Mouse (Mus musculus): Measurements from ENCODE around the gene Chmp4b.

The Chmp4b gene

GRCm38 (mm10) chr2:154718855-154719556, 67.5 kb downstream of the Chmp4b start:
- no peak for DNase-seq (ENCODE audit: low spot score in 2 of 2)

- DNase-seq (ENCODE audit: low spot score in 2 of 2), result no peak
Observed at GRCm38 (mm10) chr2:154720315-154720714, 68.8 kb downstream of the Chmp4b start.

- no peak for DNase-seq (ENCODE audit: low spot score in 2 of 2)
Observed at GRCm38 (mm10) chr2:154723473-154723872, 72.0 kb downstream of the Chmp4b start.

GRCm38 (mm10) chr2:154729737-154730136, 78.2 kb downstream of the Chmp4b start:
- DNase-seq (ENCODE audit: low spot score in 2 of 2), result no peak

- no peak for DNase-seq (ENCODE audit: low spot score in 2 of 2)
Observed at GRCm38 (mm10) chr2:154730841-154731240, 79.3 kb downstream of the Chmp4b start.

- DNase-seq (ENCODE audit: low spot score in 2 of 2), result no peak
Observed at GRCm38 (mm10) chr2:154731916-154732315, 80.4 kb downstream of the Chmp4b start.

- DNase-seq (ENCODE audit: low spot score in 2 of 2), result no peak
Observed at GRCm38 (mm10) chr2:154732503-154733141, 81.1 kb downstream of the Chmp4b start.

- no peak for DNase-seq (ENCODE audit: low spot score in 2 of 2)
Observed at GRCm38 (mm10) chr2:154734977-154735376, 83.5 kb downstream of the Chmp4b start.

GRCm38 (mm10) chr2:154735416-154735815, 83.9 kb downstream of the Chmp4b start:
- DNase-seq (ENCODE audit: low spot score in 2 of 2), result no peak

GRCm38 (mm10) chr2:154735986-154736385, 84.5 kb downstream of the Chmp4b start:
- no peak for DNase-seq (ENCODE audit: low spot score in 2 of 2)

GRCm38 (mm10) chr2:154738621-154739020, 87.1 kb downstream of the Chmp4b start:
- no peak for DNase-seq (ENCODE audit: low spot score in 2 of 2)

- no peak for DNase-seq (ENCODE audit: low spot score in 2 of 2)
Observed at GRCm38 (mm10) chr2:154742911-154743819, 91.7 kb downstream of the Chmp4b start.

- DNase-seq (ENCODE audit: low spot score in 2 of 2), result no peak
Observed at GRCm38 (mm10) chr2:154743915-154744314, 92.4 kb downstream of the Chmp4b start.

Data from heart, adult 9 months (tissue).